Mouse (Mus musculus): ENCODE results near the gene Dlg3. TPM values are rescaled to one million over a fixed set of nuclear protein-coding genes. Genes with fewer than 3 reads are reported as not detected.

Gene Dlg3
- polyA plus RNA-seq, 1 experiment = 6.0 TPM

GRCm38 (mm10) chrX:100778397-100778796 lies 10.9 kb downstream of the Dlg3 start:
- TF ChIP-seq CTCF (IDR thresholded peaks at IDR 0.05; ENCODE audit: control insufficient read depth, insufficient read depth, insufficient read length) = no peak
- no peak for TF ChIP-seq MAX (IDR thresholded peaks at IDR 0.05)
- TF ChIP-seq MYOD1 (IDR thresholded peaks at IDR 0.05; ENCODE audit: control insufficient read depth, insufficient read length, low read depth) = no peak
- TF ChIP-seq FOSL1 (IDR thresholded peaks at IDR 0.05; ENCODE audit: insufficient read depth, low read length, poor library complexity, severe bottlenecking) = no peak
- Histone ChIP-seq H3K79me3 (ENCODE audit: low read depth) (peaks cover 11% of the 10 kb centered on the region), H3K79me2 (ENCODE audit: control insufficient read depth, insufficient read depth) (peaks cover 33% of the 10 kb centered on the region), H3K27me3 (ENCODE audit: control insufficient read depth, insufficient read depth, insufficient read length) (no peaks in the 10 kb centered on the region), H3K36me3 (ENCODE audit: control insufficient read depth, insufficient read depth) (no peaks in the 10 kb centered on the region), H3K4me3 (ENCODE audit: insufficient read depth, poor library complexity, severe bottlenecking) (no peak overlapping the region), H3ac (ENCODE audit: control insufficient read depth, insufficient read length, low read depth) (no peak overlapping the region)

- no peak for TF ChIP-seq MYOG (IDR thresholded peaks at IDR 0.05; ENCODE audit: control insufficient read depth, extremely low read depth, insufficient read length)
- no peak for TF ChIP-seq MAX (IDR thresholded peaks at IDR 0.05)
- TF ChIP-seq CTCF (IDR thresholded peaks at IDR 0.05; ENCODE audit: control insufficient read depth, insufficient read depth, insufficient read length) = no peak
- no peak for TF ChIP-seq FOSL1 (IDR thresholded peaks at IDR 0.05; ENCODE audit: insufficient read depth, low read length, poor library complexity, severe bottlenecking)
- TF ChIP-seq USF1 (IDR thresholded peaks at IDR 0.05; ENCODE audit: low read depth) = no peak
- TF ChIP-seq CEBPB (IDR thresholded peaks at IDR 0.05; ENCODE audit: low read depth) = no peak
- TF ChIP-seq MYOD1 (IDR thresholded peaks at IDR 0.05; ENCODE audit: control insufficient read depth, insufficient read length, low read depth) = no peak
- H3K27me3 ChIP-seq (ENCODE audit: control insufficient read depth, insufficient read depth, insufficient read length) = no peaks in the 10 kb centered on the region
- H3K4me3 ChIP-seq (ENCODE audit: insufficient read depth, poor library complexity, severe bottlenecking) = no peak overlapping the region
- no peak overlapping the region for H3ac ChIP-seq (ENCODE audit: control insufficient read depth, insufficient read length, low read depth)
- peaks cover 20% of the 10 kb centered on the region for H3K79me2 ChIP-seq (ENCODE audit: control insufficient read depth, insufficient read depth)
- H3K79me3 ChIP-seq (ENCODE audit: low read depth) = peaks cover 6% of the 10 kb centered on the region
- H3K36me3 ChIP-seq (ENCODE audit: control insufficient read depth, insufficient read depth) = no peaks in the 10 kb centered on the region
These were observed 21.8 kb downstream of the Dlg3 start for GRCm38 (mm10) chrX:100789322-100789721.

- Histone ChIP-seq H3K36me3 (ENCODE audit: control insufficient read depth, insufficient read depth) (peaks cover 8% of the 10 kb centered on the region), H3ac (ENCODE audit: control insufficient read depth, insufficient read length, low read depth) (no peak overlapping the region), H3K4me3 (ENCODE audit: insufficient read depth, poor library complexity, severe bottlenecking) (no peak overlapping the region), H3K27me3 (ENCODE audit: control insufficient read depth, insufficient read depth, insufficient read length) (no peaks in the 10 kb centered on the region), H3K79me2 (ENCODE audit: control insufficient read depth, insufficient read depth) (no peaks in the 10 kb centered on the region), H3K79me3 (ENCODE audit: low read depth) (peaks cover 3% of the 10 kb centered on the region)
- TF ChIP-seq MYOD1 (IDR thresholded peaks at IDR 0.05; ENCODE audit: control insufficient read depth, insufficient read length, low read depth) = no peak
These were observed 28.7 kb downstream of the Dlg3 start for GRCm38 (mm10) chrX:100796041-100796740.

- no peak overlapping the region for H3ac ChIP-seq (ENCODE audit: control insufficient read depth, insufficient read length, low read depth)
- TF ChIP-seq CTCF (IDR thresholded peaks at IDR 0.05; ENCODE audit: control insufficient read depth, insufficient read depth, insufficient read length) = no peak
- TF ChIP-seq MAX (IDR thresholded peaks at IDR 0.05) = no peak
- TF ChIP-seq USF1 (IDR thresholded peaks at IDR 0.05; ENCODE audit: low read depth) = no peak
- no peak for TF ChIP-seq MYOD1 (IDR thresholded peaks at IDR 0.05; ENCODE audit: control insufficient read depth, insufficient read length, low read depth)
- no peak for TF ChIP-seq MYOG (IDR thresholded peaks at IDR 0.05; ENCODE audit: control insufficient read depth, extremely low read depth, insufficient read length)
- no peak for TF ChIP-seq CEBPB (IDR thresholded peaks at IDR 0.05; ENCODE audit: low read depth)
- no peak for TF ChIP-seq FOSL1 (IDR thresholded peaks at IDR 0.05; ENCODE audit: insufficient read depth, low read length, poor library complexity, severe bottlenecking)
- H3K36me3 ChIP-seq (ENCODE audit: control insufficient read depth, insufficient read depth) = peaks cover 8% of the 10 kb centered on the region
- peaks cover 3% of the 10 kb centered on the region for H3K79me3 ChIP-seq (ENCODE audit: low read depth)
- no peak overlapping the region for H3K4me3 ChIP-seq (ENCODE audit: insufficient read depth, poor library complexity, severe bottlenecking)
- H3K79me2 ChIP-seq (ENCODE audit: control insufficient read depth, insufficient read depth) = no peaks in the 10 kb centered on the region
- no peaks in the 10 kb centered on the region for H3K27me3 ChIP-seq (ENCODE audit: control insufficient read depth, insufficient read depth, insufficient read length)
These were observed 29.2 kb downstream of the Dlg3 start for GRCm38 (mm10) chrX:100796741-100797090.

- no peaks in the 10 kb centered on the region for H3K27me3 ChIP-seq (ENCODE audit: control insufficient read depth, insufficient read depth, insufficient read length)
- peaks cover 3% of the 10 kb centered on the region for H3K79me3 ChIP-seq (ENCODE audit: low read depth)
- H3ac ChIP-seq (ENCODE audit: control insufficient read depth, insufficient read length, low read depth) = no peak overlapping the region
- H3K79me2 ChIP-seq (ENCODE audit: control insufficient read depth, insufficient read depth) = no peaks in the 10 kb centered on the region
- H3K4me3 ChIP-seq (ENCODE audit: insufficient read depth, poor library complexity, severe bottlenecking) = no peak overlapping the region
- H3K36me3 ChIP-seq (ENCODE audit: control insufficient read depth, insufficient read depth) = peaks cover 8% of the 10 kb centered on the region
- TF ChIP-seq CTCF (IDR thresholded peaks at IDR 0.05; ENCODE audit: control insufficient read depth, insufficient read depth, insufficient read length) = no peak
- no peak for TF ChIP-seq CEBPB (IDR thresholded peaks at IDR 0.05; ENCODE audit: low read depth)
- no peak for TF ChIP-seq FOSL1 (IDR thresholded peaks at IDR 0.05; ENCODE audit: insufficient read depth, low read length, poor library complexity, severe bottlenecking)
- TF ChIP-seq MYOG (IDR thresholded peaks at IDR 0.05; ENCODE audit: control insufficient read depth, extremely low read depth, insufficient read length) = no peak
- no peak for TF ChIP-seq USF1 (IDR thresholded peaks at IDR 0.05; ENCODE audit: low read depth)
- TF ChIP-seq MYOD1 (IDR thresholded peaks at IDR 0.05; ENCODE audit: control insufficient read depth, insufficient read length, low read depth) = no peak
- no peak for TF ChIP-seq MAX (IDR thresholded peaks at IDR 0.05)
These were observed 29.8 kb downstream of the Dlg3 start for GRCm38 (mm10) chrX:100797370-100797769.

GRCm38 (mm10) chrX:100797851-100798527 lies 30.5 kb downstream of the Dlg3 start:
- no peaks in the 10 kb centered on the region for H3K79me2 ChIP-seq (ENCODE audit: control insufficient read depth, insufficient read depth)
- H3K4me3 ChIP-seq (ENCODE audit: insufficient read depth, poor library complexity, severe bottlenecking) = no peak overlapping the region
- peaks cover 8% of the 10 kb centered on the region for H3K36me3 ChIP-seq (ENCODE audit: control insufficient read depth, insufficient read depth)
- no peak overlapping the region for H3ac ChIP-seq (ENCODE audit: control insufficient read depth, insufficient read length, low read depth)
- H3K27me3 ChIP-seq (ENCODE audit: control insufficient read depth, insufficient read depth, insufficient read length) = no peaks in the 10 kb centered on the region
- TF ChIP-seq CEBPB (IDR thresholded peaks at IDR 0.05; ENCODE audit: low read depth) = no peak
- no peak for TF ChIP-seq MYOG (IDR thresholded peaks at IDR 0.05; ENCODE audit: control insufficient read depth, extremely low read depth, insufficient read length)
- no peak for TF ChIP-seq CTCF (IDR thresholded peaks at IDR 0.05; ENCODE audit: control insufficient read depth, insufficient read depth, insufficient read length)
- no peak for TF ChIP-seq MYOD1 (IDR thresholded peaks at IDR 0.05; ENCODE audit: control insufficient read depth, insufficient read length, low read depth)
- TF ChIP-seq FOSL1 (IDR thresholded peaks at IDR 0.05; ENCODE audit: insufficient read depth, low read length, poor library complexity, severe bottlenecking) = no peak
- no peak for TF ChIP-seq USF1 (IDR thresholded peaks at IDR 0.05; ENCODE audit: low read depth)
- TF ChIP-seq MAX (IDR thresholded peaks at IDR 0.05) = no peak
- H3K79me3 ChIP-seq (ENCODE audit: low read depth) = no peaks in the 10 kb centered on the region

Data from C2C12 (cell line).